Mouse (Mus musculus) embryonic facial prominence, embryonic 12.5 days (tissue): ENCODE data around the gene Mcur1. TPM values are rescaled to one million over a fixed set of nuclear protein-coding genes. Genes with fewer than 3 reads are reported as not detected.

Experiments
- ATAC-seq: fragments of 200-750 bp; cut with Nextera tagmentation; 2 replicates; pipeline ENCODE4 v1.8.0; 2017; ENCODE audit not compliant: insufficient number of reproducible peaks, insufficient read depth, low FRiP score, low TSS enrichment
- H3K27ac ChIP-seq: fragments of 300-500 bp; sonication (generic); 2 replicates; pipeline ENCODE4 v1.5.1; 2016; ENCODE audit warnings: mild to moderate bottlenecking
- H3K27me3 ChIP-seq: fragments of 300-500 bp; sonication (generic); 2 replicates; pipeline ENCODE4 v1.6.1; 2016; ENCODE audit warnings: mild to moderate bottlenecking, moderate library complexity
- H3K36me3 ChIP-seq: fragments of 300-500 bp; sonication (generic); 2 replicates; pipeline ENCODE4 v1.6.1; 2016; ENCODE audit warnings: mild to moderate bottlenecking
- H3K4me1 ChIP-seq: fragments of 300-500 bp; sonication (generic); 2 replicates; pipeline ENCODE4 v1.6.1; 2016
- H3K4me2 ChIP-seq: fragments of 300-500 bp; sonication (generic); replicated peaks from 2 replicates; pipeline ENCODE4 v1.6.1; 2016; ENCODE audit warnings: mild to moderate bottlenecking, moderate library complexity
- H3K4me3 ChIP-seq: fragments of 300-500 bp; sonication (generic); 2 replicates; pipeline ENCODE4 v1.5.1; 2016; ENCODE audit warnings: mild to moderate bottlenecking
- H3K9ac ChIP-seq: fragments of 300-500 bp; sonication (generic); 2 replicates; pipeline ENCODE4 v1.6.1; 2016; ENCODE audit warnings: mild to moderate bottlenecking, moderate library complexity
- H3K9me3 ChIP-seq: fragments of 300-500 bp; sonication (generic); 2 replicates; pipeline ENCODE4 v1.6.1; 2016; ENCODE audit warnings: mild to moderate bottlenecking, moderate library complexity
- WGBS: fragments of 180-500 bp; shearing (Covaris S2); methylation state at CpG from one replicate; pipeline ENCODE4 v1.1.7; 2016; 5-methylcytosine and 5-hydroxymethylcytosine counted together
- polyA plus RNA-seq: library from polyadenylated mRNA; unstranded; fragments of >200 nt; fragmentation: Nextera tagmentation; extraction: Ambion mirVana; gene quantifications from 2 replicates; pipeline ENCODE4 v1.2.1, GENCODE M21; 2016

The Mcur1 gene
- polyA plus RNA-seq, 1 experiment from 2014 or later: 15.0 TPM

DNA sequence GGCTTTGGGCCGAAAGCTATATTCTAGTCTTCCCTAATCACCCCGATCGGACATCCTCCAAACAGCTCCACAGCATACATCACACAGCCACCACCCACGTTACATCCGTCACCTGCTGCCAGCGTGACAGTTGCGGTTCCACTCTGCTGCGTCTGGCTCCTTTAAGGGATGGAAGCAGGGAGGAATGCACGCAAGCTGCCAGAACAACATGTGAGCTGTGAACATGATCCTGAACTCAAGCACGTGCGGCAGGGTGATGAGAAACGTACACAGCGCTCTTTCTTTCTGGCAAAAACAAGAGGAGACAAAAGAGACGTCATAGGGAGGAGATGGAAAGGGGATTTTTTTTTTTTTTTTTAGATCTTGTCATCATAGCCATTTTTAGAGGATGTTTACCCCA, 61.1 kb downstream of the Mcur1 start:
- 73% methylated on average over 14 of the region's 14 CpGs for WGBS
- no peak overlapping the region for H3K4me3 ChIP-seq
- ATAC-seq: no peak
- no peaks in the 10 kb centered on the region for H3K36me3 ChIP-seq
- H3K4me1 ChIP-seq: peaks cover 13% of the 10 kb centered on the region
- H3K4me2 ChIP-seq: no peak overlapping the region
- H3K27ac ChIP-seq: no peak overlapping the region
- H3K9me3 ChIP-seq: no peaks in the 10 kb centered on the region
- no peak overlapping the region for H3K9ac ChIP-seq
- H3K27me3 ChIP-seq: no peaks in the 10 kb centered on the region

DNA sequence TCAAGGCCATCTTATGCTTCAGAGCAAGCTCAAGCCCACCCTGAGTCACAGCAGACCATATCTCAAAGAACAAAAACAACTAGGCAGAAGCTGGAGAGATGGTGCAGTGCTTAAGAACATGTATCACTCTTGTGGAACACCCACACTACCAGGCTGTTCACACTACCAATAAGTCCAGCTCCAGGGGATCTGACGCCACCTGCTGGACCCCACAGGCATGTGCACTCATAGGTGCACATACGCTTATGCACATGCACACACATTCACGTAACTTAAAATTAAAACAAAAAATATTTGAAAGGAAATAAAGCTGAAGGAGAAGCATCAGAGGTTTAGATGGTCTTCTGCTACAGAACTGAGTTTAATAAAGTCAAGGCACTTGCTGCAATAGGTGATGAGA, 62.2 kb downstream of the Mcur1 start:
- Histone ChIP-seq H3K27me3 (no peaks in the 10 kb centered on the region), H3K9me3 (no peaks in the 10 kb centered on the region), H3K27ac (no peak overlapping the region), H3K4me2 (no peak overlapping the region), H3K4me3 (no peak overlapping the region), H3K9ac (no peak overlapping the region), H3K36me3 (no peaks in the 10 kb centered on the region), H3K4me1 (0 out of 2 replicates have a peak, but pooled peaks cover 5% of the 10 kb centered on the region)
- no peak for ATAC-seq
- 98% methylated on average over 3 of the region's 3 CpGs for WGBS

DNA sequence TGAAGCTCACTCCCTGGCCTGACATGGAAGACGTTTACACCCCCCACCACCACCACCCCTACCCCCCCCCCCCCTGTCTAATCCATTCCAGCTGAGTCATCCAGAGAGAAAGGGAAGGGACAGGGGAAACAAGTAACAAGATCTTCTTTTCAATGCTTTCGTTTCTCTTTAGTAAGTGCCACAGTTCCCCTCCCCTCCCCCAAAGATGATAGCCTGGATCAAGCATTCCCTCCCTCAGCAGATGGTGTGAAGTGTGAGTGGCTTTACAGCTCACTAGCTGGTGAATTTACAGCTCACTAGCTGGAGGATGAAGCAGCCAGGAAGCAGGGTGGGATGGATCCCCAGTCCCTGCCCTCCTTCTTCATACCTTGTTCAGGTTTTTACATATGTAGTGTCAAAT, 63.3 kb downstream of the Mcur1 start:
- Histone ChIP-seq H3K4me1 (0 out of 2 replicates have a peak, but pooled peaks cover 5% of the 10 kb centered on the region), H3K4me2 (no peak overlapping the region), H3K27me3 (no peaks in the 10 kb centered on the region), H3K27ac (no peak overlapping the region), H3K4me3 (no peak overlapping the region), H3K9me3 (no peaks in the 10 kb centered on the region), H3K9ac (no peak overlapping the region), H3K36me3 (no peaks in the 10 kb centered on the region)
- WGBS: 4% methylated on average over 1 of the region's 2 CpGs
- no peak for ATAC-seq

DNA sequence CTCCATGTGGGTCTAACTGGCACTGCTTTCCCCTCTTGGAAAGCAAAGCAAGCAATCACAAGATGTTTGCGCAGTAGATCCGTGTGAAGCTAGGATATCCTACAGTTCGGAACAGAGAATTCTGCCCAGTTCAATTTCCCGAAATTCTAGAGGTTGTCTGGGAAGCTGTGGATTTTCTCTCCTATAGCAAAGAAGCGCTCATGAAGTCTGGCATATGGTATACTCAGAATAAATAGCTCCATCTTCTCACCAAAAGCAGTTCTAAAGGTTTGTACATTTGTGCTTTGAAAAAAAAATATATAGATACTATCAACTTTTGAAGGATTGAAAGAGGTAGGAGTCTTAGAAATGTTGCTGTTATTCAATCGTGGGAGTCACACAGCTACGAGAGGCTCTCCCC, 64.3 kb downstream of the Mcur1 start:
- H3K4me2 ChIP-seq: no peak overlapping the region
- H3K9me3 ChIP-seq: no peaks in the 10 kb centered on the region
- H3K4me1 ChIP-seq: 0 out of 2 replicates have a peak, but pooled peaks cover 5% of the 10 kb centered on the region
- no peak overlapping the region for H3K27ac ChIP-seq
- no peaks in the 10 kb centered on the region for H3K27me3 ChIP-seq
- H3K4me3 ChIP-seq: no peak overlapping the region
- H3K36me3 ChIP-seq: no peaks in the 10 kb centered on the region
- no peak for ATAC-seq
- WGBS: 81% methylated on average over 7 of the region's 7 CpGs
- no peak overlapping the region for H3K9ac ChIP-seq

DNA sequence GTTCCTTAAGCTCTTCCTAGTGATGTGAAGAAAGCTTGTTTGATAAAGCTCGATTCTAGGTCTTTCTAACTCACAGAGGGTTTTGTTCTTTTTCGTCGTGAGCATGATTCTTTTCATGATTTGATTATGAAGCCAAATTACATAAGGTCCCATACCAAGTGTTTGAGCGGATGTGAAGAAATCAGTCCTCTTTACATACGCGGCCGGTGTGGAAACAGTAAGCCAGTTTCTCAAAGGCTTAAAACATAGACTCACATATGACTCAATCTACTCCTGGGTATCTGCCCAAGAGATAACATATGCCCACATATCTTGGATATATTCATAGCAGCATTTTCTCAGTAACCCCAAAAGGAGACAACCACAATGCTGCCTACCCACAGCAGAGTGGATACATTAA, 66.3 kb downstream of the Mcur1 start:
- Histone ChIP-seq H3K9ac (no peak overlapping the region), H3K36me3 (no peaks in the 10 kb centered on the region), H3K27ac (no peak overlapping the region), H3K4me3 (no peak overlapping the region), H3K4me1 (0 out of 2 replicates have a peak, but pooled peaks cover 5% of the 10 kb centered on the region), H3K4me2 (no peak overlapping the region), H3K27me3 (no peaks in the 10 kb centered on the region), H3K9me3 (no peaks in the 10 kb centered on the region)
- WGBS: 84% methylated on average over 7 of the region's 7 CpGs
- ATAC-seq: no peak

DNA sequence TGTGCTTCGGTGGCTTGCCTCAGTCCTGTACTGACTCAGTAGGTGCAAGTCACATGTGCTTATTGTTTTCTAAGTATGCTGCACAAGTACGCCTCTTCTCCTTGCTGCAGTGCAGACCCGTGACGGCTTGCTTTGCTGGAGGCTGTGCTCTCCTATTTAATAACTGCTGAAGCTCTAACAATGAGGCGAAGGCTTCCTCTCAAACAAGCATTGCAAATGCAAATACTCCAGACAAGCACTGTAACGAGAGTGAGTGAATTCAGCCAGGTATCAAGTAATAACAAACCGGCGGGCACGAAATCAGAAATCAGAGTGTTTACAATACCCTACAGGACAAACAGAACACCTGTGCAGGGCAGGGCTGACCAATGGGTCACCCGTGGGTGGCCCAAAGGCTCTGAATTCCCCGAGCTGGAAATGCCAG, 66.9 kb downstream of the Mcur1 start:
- no peaks in the 10 kb centered on the region for H3K9me3 ChIP-seq
- H3K4me2 ChIP-seq: no peak overlapping the region
- no peaks in the 10 kb centered on the region for H3K36me3 ChIP-seq
- 0 out of 2 replicates have a peak, but pooled peaks cover 5% of the 10 kb centered on the region for H3K4me1 ChIP-seq
- no peak for ATAC-seq
- H3K27ac ChIP-seq: no peak overlapping the region
- no peak overlapping the region for H3K4me3 ChIP-seq
- no peaks in the 10 kb centered on the region for H3K27me3 ChIP-seq
- WGBS: 57% methylated on average over 11 of the region's 11 CpGs
- no peak overlapping the region for H3K9ac ChIP-seq

Other genes with a start within 250 kb of the Mcur1 start
- 43.8 and 47.2 TPM in 2 replicates for gene Sirt5, start 194.7 kb downstream of the Mcur1 start, polyA plus RNA-seq
- 151 and 161 TPM in 2 replicates for gene Nol7, start 161.8 kb downstream of the Mcur1 start, polyA plus RNA-seq
- 10.3 and 10.6 TPM in 2 replicates for gene Ranbp9, start 78.9 kb downstream of the Mcur1 start, polyA plus RNA-seq
- 11.6 and 12.0 TPM in 2 replicates for gene Rnf182, start 55.5 kb upstream of the Mcur1 start, polyA plus RNA-seq
- 7.2 and 9.5 TPM in 2 replicates for gene Cd83, start 224.6 kb upstream of the Mcur1 start, polyA plus RNA-seq